Mouse (Mus musculus) spleen, adult 2 months (tissue): ENCODE measurements at regions not wholly inside any gene's neighbourhood (a gene's known extent, or its start where the extent isn't known, plus 50 kb on each side); places are given as distances from the start of the nearest gene placed in this dataset.

Experiments used
- CTCF ChIP-seq: fragments of 200-500 bp; IDR thresholded peaks from 2 replicates; pipeline ENCODE4 v1.5.1; 2011; ENCODE audit warnings: mild to moderate bottlenecking, inconsistent platforms; ENCODE audit not compliant: insufficient read depth, insufficient read length, insufficient replicate concordance; ENCODE audit errors: extremely low read depth
- POLR2A ChIP-seq: fragments of 200-500 bp; IDR thresholded peaks from 2 replicates; pipeline ENCODE4 v1.6.1; 2011; ENCODE audit warnings: low read depth, low read length, inconsistent platforms

GRCm38 (mm10) chr19:21119477-21119876 lies 152.6 kb upstream of the Zfand5 start:
- TF ChIP-seq CTCF (no peak), POLR2A (no peak)
